Mouse (Mus musculus) small intestine, adult 2 months (tissue): Measurements from ENCODE around the gene Arhgap33. TPM values are rescaled to one million over a fixed set of nuclear protein-coding genes. Genes with fewer than 3 reads are reported as not detected.

Experiments used
- H3K27ac ChIP-seq: fragments of 200-500 bp; 2 replicates; pipeline ENCODE4 v1.5.1; 2012; ENCODE audit warnings: low read depth, low read length, control low read depth, inconsistent platforms; ENCODE audit not compliant: insufficient read depth
- H3K27me3 ChIP-seq: fragments of 200-500 bp; 2 replicates; pipeline ENCODE4 v1.6.1; 2012; ENCODE audit warnings: mild to moderate bottlenecking, moderate library complexity, low read length, inconsistent platforms; ENCODE audit not compliant: control insufficient read depth, insufficient read depth
- H3K36me3 ChIP-seq: fragments of 200-500 bp; 2 replicates; pipeline ENCODE4 v1.6.1; 2012; ENCODE audit warnings: mild to moderate bottlenecking, low read length, control low read depth, inconsistent platforms; ENCODE audit not compliant: control insufficient read depth, insufficient read depth
- H3K4me1 ChIP-seq: fragments of 200-500 bp; 2 replicates; pipeline ENCODE4 v1.6.1; 2012; ENCODE audit warnings: low read length, inconsistent platforms, mixed read lengths; ENCODE audit not compliant: control insufficient read depth, insufficient read depth, insufficient read length
- H3K4me3 ChIP-seq: fragments of 200-500 bp; 2 replicates; pipeline ENCODE4 v1.5.1; 2012; ENCODE audit warnings: low read depth, mild to moderate bottlenecking, control low read depth, inconsistent platforms, low read length, moderate library complexity
- CTCF ChIP-seq: fragments of 200-500 bp; IDR thresholded peaks from 2 replicates; pipeline ENCODE4 v1.5.1; 2012; ENCODE audit warnings: low read depth, mild to moderate bottlenecking, control low read depth, inconsistent platforms, low read length, moderate library complexity, mixed read lengths; ENCODE audit not compliant: insufficient replicate concordance, insufficient read length; ENCODE audit errors: extremely low read depth
- POLR2A ChIP-seq: fragments of 200-500 bp; IDR thresholded peaks from 2 replicates; pipeline ENCODE4 v1.6.1; 2012; ENCODE audit warnings: low read depth, mild to moderate bottlenecking, control low read depth, inconsistent platforms, low read length, moderate library complexity
- WGBS: fragments of 180-500 bp; shearing (Covaris S2); methylation state at CpG from one replicate; pipeline ENCODE4 v1.1.7; 2018; 5-methylcytosine and 5-hydroxymethylcytosine counted together
- polyA plus RNA-seq: library from polyadenylated mRNA; depleted of rRNA; stranded (reverse); fragments of >200 nt; gene quantifications from 2 replicates; pipeline ENCODE4 v1.2.3, GENCODE M21; 2012

The Arhgap33 gene
- polyA plus RNA-seq, 1 experiment = 12.0 TPM

- TF ChIP-seq POLR2A = no peak
- no peak for TF ChIP-seq CTCF
- Histone ChIP-seq H3K4me1 (peaks cover 5% of the 10 kb centered on the region), H3K27me3 (no peaks in the 10 kb centered on the region), H3K4me3 (peak overlapping the region; percentile 96), H3K36me3 (peaks cover under 1% of the 10 kb centered on the region; the same call in 1 of the 2 replicates), H3K27ac (no peak overlapping the region)
- WGBS = 21% methylated on average over 26 of the region's 26 CpGs
Measured at GRCm38 (mm10) chr7:30533941-30534632, 773 bp downstream of the Arhgap33 start.

GRCm38 (mm10) chr7:30532931-30533330, 1.9 kb downstream of the Arhgap33 start:
- Histone ChIP-seq H3K4me3 (no peak overlapping the region), H3K4me1 (peaks cover 5% of the 10 kb centered on the region), H3K36me3 (no peaks in the 10 kb centered on the region), H3K27ac (no peak overlapping the region), H3K27me3 (no peaks in the 10 kb centered on the region)
- whole genome bisulfite sequencing = 66% methylated on average over 8 of the region's 8 CpGs
- TF ChIP-seq CTCF = no peak
- no peak for TF ChIP-seq POLR2A

- 92% methylated on average over 9 of the region's 9 CpGs for WGBS
- H3K4me3 ChIP-seq = no peak overlapping the region
- TF ChIP-seq CTCF = no peak
- no peak for TF ChIP-seq POLR2A
- H3K27ac ChIP-seq = no peak overlapping the region
- peaks cover 6% of the 10 kb centered on the region for H3K4me1 ChIP-seq
- no peaks in the 10 kb centered on the region for H3K27me3 ChIP-seq
- no peaks in the 10 kb centered on the region; the same call in 1 of the 2 replicates for H3K36me3 ChIP-seq
Measured at GRCm38 (mm10) chr7:30531291-30531815, 3.5 kb downstream of the Arhgap33 start.

- Histone ChIP-seq H3K36me3 (no peaks in the 10 kb centered on the region; the same call in 1 of the 2 replicates), H3K27ac (no peak overlapping the region), H3K4me3 (no peak overlapping the region), H3K27me3 (no peaks in the 10 kb centered on the region), H3K4me1 (peaks cover 3% of the 10 kb centered on the region; the same call in 1 of the 2 replicates)
- WGBS = 90% methylated on average over 14 of the region's 14 CpGs
- TF ChIP-seq CTCF (no peak), POLR2A (no peak)
Measured at GRCm38 (mm10) chr7:30526981-30527380, 7.9 kb downstream of the Arhgap33 start.

- WGBS = 50% methylated on average over 17 of the region's 17 CpGs
- no peaks in the 10 kb centered on the region for H3K27me3 ChIP-seq
- no peaks in the 10 kb centered on the region; the same call in 1 of the 2 replicates for H3K36me3 ChIP-seq
- H3K4me1 ChIP-seq = peaks cover 3% of the 10 kb centered on the region; the same call in 1 of the 2 replicates
- H3K4me3 ChIP-seq = peak overlapping the region; percentile 43
- no peak overlapping the region for H3K27ac ChIP-seq
- no peak for TF ChIP-seq CTCF
- no peak for TF ChIP-seq POLR2A
Measured at GRCm38 (mm10) chr7:30526399-30526798, 8.5 kb downstream of the Arhgap33 start.

GRCm38 (mm10) chr7:30525954-30526353, 8.9 kb downstream of the Arhgap33 start:
- TF ChIP-seq POLR2A (no peak), CTCF (no peak)
- H3K27ac ChIP-seq = no peak overlapping the region
- H3K4me1 ChIP-seq = peaks cover 3% of the 10 kb centered on the region; the same call in 1 of the 2 replicates
- peak overlapping the region; percentile 43 for H3K4me3 ChIP-seq
- no peaks in the 10 kb centered on the region; the same call in 1 of the 2 replicates for H3K36me3 ChIP-seq
- 30% methylated on average over 10 of the region's 10 CpGs for WGBS
- H3K27me3 ChIP-seq = no peaks in the 10 kb centered on the region

DNA sequence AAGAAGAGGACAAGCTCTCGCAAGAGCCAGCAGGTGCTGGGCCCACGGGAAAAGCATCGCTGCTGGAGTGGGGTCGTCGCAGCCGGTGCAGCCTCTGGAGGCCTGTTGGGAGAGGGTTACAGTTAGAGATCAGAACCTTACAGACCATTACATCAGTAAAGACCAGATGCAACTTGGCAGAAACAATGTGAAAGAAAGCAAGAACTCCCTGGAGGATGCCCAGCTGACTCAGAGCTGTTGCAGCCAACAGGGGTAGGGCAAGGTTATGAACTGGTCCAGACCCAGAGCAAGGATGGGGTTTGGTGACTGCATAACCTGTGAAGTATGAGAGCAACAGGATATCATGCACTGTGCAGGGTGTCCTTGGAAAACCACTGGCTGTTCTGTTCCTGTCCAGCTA, 10.4 kb downstream of the Arhgap33 start:
- WGBS = 82% methylated on average over 6 of the region's 6 CpGs
- peaks cover 3% of the 10 kb centered on the region; the same call in 1 of the 2 replicates for H3K4me1 ChIP-seq
- H3K27me3 ChIP-seq = no peaks in the 10 kb centered on the region
- H3K36me3 ChIP-seq = no peaks in the 10 kb centered on the region; the same call in 1 of the 2 replicates
- no peak overlapping the region for H3K4me3 ChIP-seq
- no peak overlapping the region for H3K27ac ChIP-seq
- TF ChIP-seq POLR2A (no peak), CTCF (no peak)
